Mouse (Mus musculus) liver, embryonic 14.5 days (tissue): ENCODE measurements around the gene Usp10.

Source experiments
- CTCF ChIP-seq: IDR thresholded peaks from 2 replicates; pipeline ENCODE4 v1.5.1; 2016; ENCODE audit warnings: antibody characterized with exemption, low read depth, control low read depth
- EP300 ChIP-seq: IDR thresholded peaks from 2 replicates; pipeline ENCODE4 v1.6.1; 2016; ENCODE audit warnings: antibody characterized with exemption, low read depth

- TF ChIP-seq CTCF (no peak), EP300 (no peak)
These were observed 33.5 kb downstream of the Usp10 start for GRCm38 (mm10) chr8:119943616-119944015.
